ENCODE assay signal across 15 mouse cellular contexts in genomic region chr2:30151840-30152239, GRCm38 (mm10).
"Had no signal": no experiment of that assay in that cellular context is flagged by ENCODE, and none has a peak within 500 bp of the region (broad histone marks: within the 10 kb centered on the region; RNA-seq: fewer than 3 reads in every experiment).

No protein-coding gene starts in this region.

- H3K4me3 ChIP-seq: left cerebral cortex, adult 2 months; limb, embryonic 15.5 days; liver, embryonic 13.5 days; lung, embryonic 15.5 days; megakaryocyte, embryonic 14.5 days; stomach, embryonic 15.5 days had no signal

- H3K4me2 ChIP-seq: limb, embryonic 15.5 days; liver, embryonic 13.5 days; lung, embryonic 15.5 days; midbrain, embryonic 11.5 days; stomach, embryonic 15.5 days had no signal

- H3K27me3 ChIP-seq: limb, embryonic 15.5 days; liver, embryonic 13.5 days; lung, embryonic 15.5 days; megakaryocyte, embryonic 14.5 days; stomach, embryonic 15.5 days had no signal

- H3K9ac ChIP-seq: limb, embryonic 15.5 days; liver, embryonic 13.5 days; liver, postnatal 0 days; lung, embryonic 15.5 days; stomach, embryonic 15.5 days had no signal

- H3K27ac ChIP-seq: left cerebral cortex, adult 2 months; limb, embryonic 15.5 days; liver, embryonic 13.5 days; lung, embryonic 15.5 days; macrophage; stomach, embryonic 15.5 days had no signal

- H3K4me1 ChIP-seq: limb, embryonic 15.5 days; liver, embryonic 13.5 days; lung, embryonic 15.5 days; megakaryocyte, embryonic 14.5 days; stomach, embryonic 15.5 days had no signal

- H3K9me3 ChIP-seq: limb, embryonic 15.5 days; liver, embryonic 13.5 days; lung, embryonic 15.5 days; megakaryocyte, embryonic 14.5 days; stomach, embryonic 15.5 days had no signal

- DNase-seq: liver, embryonic 13.5 days; liver, postnatal 0 days; lung, postnatal 14 days; right cerebral cortex, postnatal 14 days; thymus, adult 2 months; thymus, postnatal 25 days had no signal

- ATAC-seq: intestine, embryonic 16.5 days; liver, postnatal 0 days; midbrain, embryonic 16.5 days had no signal
